In the genomic region with DNA sequence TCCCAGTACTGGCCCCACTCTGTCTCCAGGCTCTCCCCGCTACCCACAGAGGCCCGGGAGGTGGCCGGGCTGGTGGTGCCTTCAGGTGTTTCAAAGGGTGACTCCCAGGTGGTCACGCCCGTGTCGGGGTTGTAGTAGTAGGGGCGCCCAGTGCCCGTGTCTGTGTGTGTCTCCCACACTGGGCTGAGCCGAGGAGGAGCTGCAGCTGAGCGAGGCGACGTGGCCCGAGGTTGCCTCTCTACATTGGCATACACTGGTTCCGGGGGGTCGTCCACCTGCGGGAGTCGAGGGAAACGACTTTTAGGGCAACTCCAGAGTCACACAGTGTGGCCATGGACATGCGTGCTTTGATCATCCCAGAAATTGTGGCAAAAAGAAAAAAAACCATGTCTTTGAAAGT, we compare ENCODE assay signal across 8 mouse cellular contexts. TPM values are rescaled to one million over a fixed set of nuclear protein-coding genes. Genes with fewer than 3 reads are reported as not detected.
DNase-seq lines count a peak whose midpoint lies in the region; ATAC-seq and TF ChIP-seq lines count a peak whose summit lies in the region.

No protein-coding gene starts in this region.

- H3K4me1 ChIP-seq in heart, embryonic 13.5 days: peaks cover 22% of the 10 kb centered on the region
- 0 out of 2 replicates have a peak, but pooled peaks cover 5% of the 10 kb centered on the region for H3K4me1 ChIP-seq in embryonic facial prominence, embryonic 11.5 days (ENCODE audit: control insufficient read depth, insufficient read depth, low read length)
- H3K4me1 ChIP-seq in hindbrain, postnatal 0 days (ENCODE audit: insufficient read depth, low read length): no peaks in the 10 kb centered on the region
- H3K4me1 ChIP-seq in midbrain, embryonic 13.5 days (replicated peaks): 0 out of 2 replicates have a peak, but pooled peaks cover 8% of the 10 kb centered on the region

- no peak for TF ChIP-seq CTCF in hindbrain, postnatal 0 days (IDR thresholded peaks at IDR 0.05; ENCODE audit: low read depth)

- intact Hi-C loops in heart, postnatal 14 days (cut with DNase I): no loop called here
- intact Hi-C loops in left cerebral cortex, postnatal 36 days (cut with DNase I): no loop called here

- no peaks in the 10 kb centered on the region for H3K9me3 ChIP-seq in heart, embryonic 13.5 days
- no peaks in the 10 kb centered on the region for H3K9me3 ChIP-seq in embryonic facial prominence, embryonic 11.5 days (replicated peaks; ENCODE audit: control insufficient read depth, low read length)
- H3K9me3 ChIP-seq in hindbrain, postnatal 0 days (ENCODE audit: low read length): no peaks in the 10 kb centered on the region
- no peaks in the 10 kb centered on the region for H3K9me3 ChIP-seq in midbrain, embryonic 13.5 days

- peaks cover 29% of the 10 kb centered on the region for H3K27me3 ChIP-seq in heart, embryonic 13.5 days (replicated peaks)
- H3K27me3 ChIP-seq in embryonic facial prominence, embryonic 11.5 days (ENCODE audit: control insufficient read depth, insufficient read depth, low read length): no peaks in the 10 kb centered on the region
- H3K27me3 ChIP-seq in hindbrain, postnatal 0 days (ENCODE audit: insufficient read depth, low read length): no peaks in the 10 kb centered on the region
- H3K27me3 ChIP-seq in midbrain, embryonic 13.5 days: no peaks in the 10 kb centered on the region

- WGBS in heart, embryonic 13.5 days: 56% methylated on average over 19 of the region's 19 CpGs
- 73% methylated on average over 19 of the region's 19 CpGs for WGBS in embryonic facial prominence, embryonic 11.5 days
- 72% methylated on average over 19 of the region's 19 CpGs for WGBS in hindbrain, postnatal 0 days
- WGBS in midbrain, embryonic 13.5 days: 73% methylated on average over 19 of the region's 19 CpGs

- no peak for DNase-seq in heart, postnatal 14 days
- DNase-seq in embryonic facial prominence, embryonic 11.5 days (ENCODE audit: low spot score): no peak
- no peak for DNase-seq in hindbrain, postnatal 0 days (ENCODE audit: low spot score)
- DNase-seq in left cerebral cortex, postnatal 36 days (ENCODE audit: low spot score in 2 of 2): no peak
- DNase-seq in frontal cortex, postnatal 10 days (ENCODE audit: low spot score in 2 of 2): no peak
- DNase-seq in urinary bladder, adult 2 months (ENCODE audit: low spot score): no peak

- H3K4me2 ChIP-seq in heart, embryonic 13.5 days: peak overlapping the region; percentile 54
- peak overlapping the region; percentile 23; the same call in 1 of the 2 replicates for H3K4me2 ChIP-seq in embryonic facial prominence, embryonic 11.5 days (ENCODE audit: low read depth, low read length)
- H3K4me2 ChIP-seq in hindbrain, postnatal 0 days (ENCODE audit: low read depth, low read length): peak overlapping the region; percentile 26
- H3K4me2 ChIP-seq in midbrain, embryonic 13.5 days (replicated peaks): peak overlapping the region; percentile 26

- no peak overlapping the region for H3K27ac ChIP-seq in heart, embryonic 13.5 days (replicated peaks)
- H3K27ac ChIP-seq in embryonic facial prominence, embryonic 11.5 days (replicated peaks; ENCODE audit: low read depth, low read length): no peak overlapping the region
- H3K27ac ChIP-seq in hindbrain, postnatal 0 days: no peak overlapping the region
- no peak overlapping the region for H3K27ac ChIP-seq in midbrain, embryonic 13.5 days

- peak overlapping the region; percentile 30 for H3K4me3 ChIP-seq in heart, embryonic 13.5 days
- H3K4me3 ChIP-seq in embryonic facial prominence, embryonic 11.5 days (ENCODE audit: low read depth, low read length): no peak overlapping the region
- no peak overlapping the region for H3K4me3 ChIP-seq in hindbrain, postnatal 0 days (ENCODE audit: low read length)
- 0 out of 2 replicates have a peak overlapping the region, but pooled peaks have one; percentile 1 for H3K4me3 ChIP-seq in midbrain, embryonic 13.5 days (replicated peaks)

- ATAC-seq in heart, embryonic 13.5 days (ENCODE audit: extremely low read depth, insufficient number of reproducible peaks, low FRiP score, low TSS enrichment): no peak
- 0 out of 2 replicates have a peak, but pooled peaks have one; percentile 15 for ATAC-seq in embryonic facial prominence, embryonic 11.5 days (replicated peaks; ENCODE audit: insufficient number of reproducible peaks, low FRiP score, low TSS enrichment, low read depth)
- ATAC-seq in hindbrain, postnatal 0 days: no peak
- ATAC-seq in midbrain, embryonic 13.5 days: no peak

- H3K36me3 ChIP-seq in heart, embryonic 13.5 days: no peaks in the 10 kb centered on the region
- H3K36me3 ChIP-seq in embryonic facial prominence, embryonic 11.5 days (replicated peaks; ENCODE audit: control insufficient read depth, insufficient read depth, low read depth, low read length): no peaks in the 10 kb centered on the region
- no peaks in the 10 kb centered on the region for H3K36me3 ChIP-seq in hindbrain, postnatal 0 days (ENCODE audit: insufficient read depth, low read length)
- no peaks in the 10 kb centered on the region for H3K36me3 ChIP-seq in midbrain, embryonic 13.5 days

- H3K9ac ChIP-seq in heart, embryonic 13.5 days: peak overlapping the region; percentile 45; the same call in 1 of the 2 replicates
- no peak overlapping the region for H3K9ac ChIP-seq in embryonic facial prominence, embryonic 11.5 days (replicated peaks; ENCODE audit: low read length)
- H3K9ac ChIP-seq in hindbrain, postnatal 0 days (replicated peaks; ENCODE audit: low read length): no peak overlapping the region
- no peak overlapping the region for H3K9ac ChIP-seq in midbrain, embryonic 13.5 days (replicated peaks)

RNA-seq across cellular contexts. Expression of gene Arhgap27, which starts 23.4 kb away (rescaled TPM):
- 5.6 and 5.8 TPM in 2 replicates for polyA plus RNA-seq in heart, embryonic 13.5 days (2015; fragmentation: Nextera tagmentation; extraction: Ambion mirVana)
- total RNA-seq in heart, postnatal 14 days (2021): 10 to 100 TPM; 27.2 to 29.1 TPM
- polyA plus RNA-seq in embryonic facial prominence, embryonic 11.5 days (2014; fragmentation: Nextera tagmentation; extraction: Ambion mirVana): 2.9 and 3.7 TPM in 2 replicates
- total RNA-seq in hindbrain, postnatal 0 days (2014; rRNA removed): 7.7 and 12.2 TPM in 2 replicates
- 5.5 and 5.9 TPM in 2 replicates for polyA plus RNA-seq in hindbrain, postnatal 0 days (2015; fragmentation: Nextera tagmentation; extraction: Ambion mirVana)
- polyA plus RNA-seq in midbrain, embryonic 13.5 days (2015; fragmentation: Nextera tagmentation; extraction: Ambion mirVana): 1.7 and 2.6 TPM in 2 replicates
- 10 to 100 TPM; 11.6 to 12.6 TPM for total RNA-seq in left cerebral cortex, postnatal 36 days (2021)
- 22.3 and 23.4 TPM in 2 replicates for polyA plus RNA-seq in urinary bladder, adult 2 months (2012; rRNA removed)

Comparison
In these comparisons a context has a peak if more than half of its experiments do, and no peak if none do; other contexts are left out.
1. H3K4me3 ChIP-seq: peak in heart, embryonic 13.5 days (single experiment) and midbrain, embryonic 13.5 days (single experiment); none in embryonic facial prominence, embryonic 11.5 days (single experiment) and hindbrain, postnatal 0 days (single experiment).
2. Peak in every context shown above with its lines, with median percentiles within 50 percentile points of each other: H3K4me2 ChIP-seq.